Mouse (Mus musculus) lung, adult 2 months (tissue): ENCODE results near the gene Cops4. TPM values are rescaled to one million over a fixed set of nuclear protein-coding genes. Genes with fewer than 3 reads are reported as not detected.

Experiments used
- DNase-seq: peaks from one replicate; pipeline ENCODE4 v3.0.0; 2022
- H3K4me1 ChIP-seq: fragments of 200-500 bp; 2 replicates; pipeline ENCODE4 v1.6.1; 2011; ENCODE audit warnings: low read length; ENCODE audit not compliant: control insufficient read depth, insufficient read depth
- H3K4me3 ChIP-seq: fragments of 200-500 bp; replicated peaks from 2 replicates; pipeline ENCODE3; 2011; ENCODE audit warnings: low read depth, mild to moderate bottlenecking, control low read depth, low read length; ENCODE audit errors: extremely low read depth
- CTCF ChIP-seq: fragments of 200-500 bp; IDR thresholded peaks from 2 replicates; pipeline ENCODE4 v1.5.1; 2011; ENCODE audit warnings: mild to moderate bottlenecking, low read length, control low read depth; ENCODE audit not compliant: insufficient read depth
- POLR2A ChIP-seq: fragments of 200-500 bp; IDR thresholded peaks from 2 replicates; pipeline ENCODE4 v1.6.1; 2011; ENCODE audit warnings: low read depth, mild to moderate bottlenecking, control low read depth, low read length, borderline replicate concordance; ENCODE audit errors: extremely low read depth
- WGBS: fragments of 180-500 bp; shearing (Covaris S2); methylation state at CpG from one replicate; pipeline ENCODE4 v1.1.7; 2018; 5-methylcytosine and 5-hydroxymethylcytosine counted together
- polyA plus RNA-seq: library from polyadenylated mRNA; depleted of rRNA; stranded (reverse); fragments of >200 nt; gene quantifications from 2 replicates; pipeline ENCODE4 v1.2.3, GENCODE M21; 2012

Cops4 gene
- polyA plus RNA-seq, 1 experiment: 20.9 TPM

GRCm38 (mm10) chr5:100572069-100572468, 54.0 kb downstream of the Cops4 start, which contains the start of gene Plac8:
Plac8 (minus strand) TSS chr5:100572245.
- no peaks in the 10 kb centered on the region for H3K4me1 ChIP-seq
- WGBS: 24% methylated on average over 7 of the region's 7 CpGs
- no peak for TF ChIP-seq CTCF
- no peak for TF ChIP-seq POLR2A
- DNase-seq: no peak
- peak within 1 kb of the TSS; percentile 58 for H3K4me3 ChIP-seq

- WGBS: 87% methylated on average over 5 of the region's 5 CpGs
- H3K4me3 ChIP-seq: no peak overlapping the region
- DNase-seq: no peak
- no peak for TF ChIP-seq CTCF
- no peak for TF ChIP-seq POLR2A
- no peaks in the 10 kb centered on the region for H3K4me1 ChIP-seq
Measured at GRCm38 (mm10) chr5:100573256-100573655, 55.1 kb downstream of the Cops4 start.

- Histone ChIP-seq H3K4me3 (no peak overlapping the region), H3K4me1 (no peaks in the 10 kb centered on the region)
- 0 out of 2 replicates have a peak, but pooled peaks have one; percentile 18 for TF ChIP-seq CTCF
- TF ChIP-seq POLR2A: no peak
- 47% methylated on average over 1 of the region's 1 CpGs for WGBS
- no peak for DNase-seq
Measured at GRCm38 (mm10) chr5:100574771-100575170, 56.7 kb downstream of the Cops4 start.

- no peaks in the 10 kb centered on the region for H3K4me1 ChIP-seq
- no peak for TF ChIP-seq CTCF
- no peak for TF ChIP-seq POLR2A
- no peak overlapping the region for H3K4me3 ChIP-seq
- WGBS: 77% methylated on average over 5 of the region's 5 CpGs
- DNase-seq: no peak
Measured at GRCm38 (mm10) chr5:100578863-100579411, 60.8 kb downstream of the Cops4 start.

GRCm38 (mm10) chr5:100581622-100582434, 63.7 kb downstream of the Cops4 start:
- H3K4me3 ChIP-seq: no peak overlapping the region
- DNase-seq: no peak
- WGBS: 39% methylated on average over 11 of the region's 11 CpGs
- H3K4me1 ChIP-seq: no peaks in the 10 kb centered on the region
- TF ChIP-seq CTCF: no peak
- no peak for TF ChIP-seq POLR2A

GRCm38 (mm10) chr5:100582435-100582826, 64.3 kb downstream of the Cops4 start:
- 71% methylated on average over 5 of the region's 5 CpGs for WGBS

GRCm38 (mm10) chr5:100583066-100583465, 65.0 kb downstream of the Cops4 start:
- TF ChIP-seq POLR2A (no peak), CTCF (no peak)
- H3K4me1 ChIP-seq: no peaks in the 10 kb centered on the region; the same call in 1 of the 2 replicates
- 73% methylated on average over 7 of the region's 7 CpGs for WGBS
- no peak for DNase-seq
- no peak overlapping the region for H3K4me3 ChIP-seq

More at GRCm38 (mm10) chr5:100582435-100582826, 64.3 kb downstream of the Cops4 start:
- TF ChIP-seq POLR2A (no peak), CTCF (no peak)
- no peak overlapping the region for H3K4me3 ChIP-seq
- DNase-seq: no peak
- H3K4me1 ChIP-seq: no peaks in the 10 kb centered on the region; the same call in 1 of the 2 replicates

GRCm38 (mm10) chr5:100585206-100585644, 67.1 kb downstream of the Cops4 start:
- no peaks in the 10 kb centered on the region; the same call in 1 of the 2 replicates for H3K4me1 ChIP-seq
- TF ChIP-seq POLR2A: no peak
- no peak for TF ChIP-seq CTCF
- WGBS: 80% methylated on average over 8 of the region's 8 CpGs
- no peak overlapping the region for H3K4me3 ChIP-seq
- no peak for DNase-seq

GRCm38 (mm10) chr5:100585657-100586056, 67.5 kb downstream of the Cops4 start:
- Histone ChIP-seq H3K4me1 (no peaks in the 10 kb centered on the region; the same call in 1 of the 2 replicates), H3K4me3 (no peak overlapping the region)
- no peak for TF ChIP-seq CTCF
- no peak for TF ChIP-seq POLR2A
- no peak for DNase-seq
- 80% methylated on average over 3 of the region's 3 CpGs for WGBS
